Mouse (Mus musculus) limb, embryonic 12.5 days (tissue): ENCODE data around the gene Ankrd13c. TPM values are rescaled to one million over a fixed set of nuclear protein-coding genes. Genes with fewer than 3 reads are reported as not detected.
A peak's percentile ranks its signal among the peaks of the same experiment; 100 is the strongest.

Experiments
- ATAC-seq: fragments of 200-750 bp; cut with Nextera tagmentation; 2 replicates; pipeline ENCODE4 v1.8.0; 2017; ENCODE audit warnings: low read depth, moderate TSS enrichment; ENCODE audit not compliant: insufficient number of reproducible peaks, insufficient read depth, low FRiP score, low TSS enrichment
- H3K27ac ChIP-seq: fragments of 300-500 bp; sonication (generic); 2 replicates; pipeline ENCODE4 v1.5.1; 2016; ENCODE audit warnings: mild to moderate bottlenecking, moderate library complexity
- H3K27me3 ChIP-seq: fragments of 300-500 bp; sonication (generic); 2 replicates; pipeline ENCODE4 v1.6.1; 2016; ENCODE audit warnings: mild to moderate bottlenecking, moderate library complexity
- H3K36me3 ChIP-seq: fragments of 300-500 bp; sonication (generic); 2 replicates; pipeline ENCODE4 v1.6.1; 2016; ENCODE audit warnings: mild to moderate bottlenecking, moderate library complexity
- H3K4me1 ChIP-seq: fragments of 300-500 bp; sonication (generic); replicated peaks from 2 replicates; pipeline ENCODE4 v1.6.1; 2016
- H3K4me2 ChIP-seq: fragments of 300-500 bp; sonication (generic); 2 replicates; pipeline ENCODE4 v1.6.1; 2016; ENCODE audit warnings: mild to moderate bottlenecking, moderate library complexity
- H3K4me3 ChIP-seq: fragments of 300-500 bp; sonication (generic); replicated peaks from 2 replicates; pipeline ENCODE4 v1.5.1; 2016; ENCODE audit warnings: mild to moderate bottlenecking
- H3K9ac ChIP-seq: fragments of 300-500 bp; sonication (generic); replicated peaks from 2 replicates; pipeline ENCODE4 v1.6.1; 2016; ENCODE audit warnings: mild to moderate bottlenecking, moderate library complexity
- H3K9me3 ChIP-seq: fragments of 300-500 bp; sonication (generic); 2 replicates; pipeline ENCODE4 v1.6.1; 2016; ENCODE audit warnings: mild to moderate bottlenecking, moderate library complexity
- WGBS: fragments of 180-500 bp; shearing (Covaris S2); methylation state at CpG from one replicate; pipeline ENCODE4 v1.1.7; 2016; 5-methylcytosine and 5-hydroxymethylcytosine counted together
- polyA plus RNA-seq: library from polyadenylated mRNA; unstranded; fragments of >200 nt; fragmentation: Nextera tagmentation; extraction: Ambion mirVana; gene quantifications from 2 replicates; pipeline ENCODE4 v1.2.1, GENCODE M21; 2016

Gene Ankrd13c
- polyA plus RNA-seq, 1 experiment from 2014 or later = 18.3 TPM

DNA sequence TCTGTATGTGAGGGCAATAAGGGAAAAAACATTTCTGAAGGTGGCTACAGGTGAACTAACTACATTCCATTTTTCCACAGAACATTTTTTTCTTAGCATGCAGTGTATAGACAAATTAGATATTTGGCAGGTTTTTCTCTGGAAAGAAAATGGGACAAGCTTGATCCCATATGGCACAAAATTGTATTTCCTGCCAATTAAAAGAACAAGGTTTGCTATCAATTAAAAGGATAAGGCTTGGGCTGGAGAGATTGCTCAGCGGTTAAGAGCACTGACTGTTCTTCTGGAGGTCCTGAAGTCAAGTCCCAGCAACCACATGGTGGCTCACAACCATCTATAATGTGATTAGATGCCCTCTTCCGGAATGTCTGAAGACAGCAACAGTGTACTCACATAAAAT, 8.4 kb downstream of the Ankrd13c start:
- H3K9ac ChIP-seq = no peak overlapping the region
- no peak overlapping the region for H3K4me2 ChIP-seq
- no peak for ATAC-seq
- 86% methylated on average over 2 of the region's 2 CpGs for WGBS
- no peaks in the 10 kb centered on the region for H3K4me1 ChIP-seq
- H3K9me3 ChIP-seq = no peaks in the 10 kb centered on the region
- no peak overlapping the region for H3K4me3 ChIP-seq
- H3K27me3 ChIP-seq = no peaks in the 10 kb centered on the region
- peaks cover 7% of the 10 kb centered on the region for H3K36me3 ChIP-seq
- no peak overlapping the region for H3K27ac ChIP-seq

DNA sequence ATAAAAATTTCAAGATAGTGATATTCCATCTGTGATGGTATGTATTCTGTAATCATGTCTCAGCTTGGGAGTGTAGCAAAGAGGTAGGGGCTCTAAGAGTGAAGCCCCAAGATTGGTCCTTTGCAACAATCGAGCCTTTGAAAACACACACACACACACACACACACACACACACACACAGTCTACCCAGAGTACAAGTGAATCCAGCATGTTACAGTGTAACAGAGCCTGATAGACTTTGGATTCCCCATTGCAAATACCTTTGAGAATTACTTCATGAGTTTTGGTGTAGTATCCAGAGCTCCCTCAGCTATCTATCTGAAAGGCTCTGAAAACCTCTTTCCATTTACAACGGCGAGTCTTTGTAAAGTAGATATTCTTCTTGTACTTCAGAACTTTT, 9.2 kb downstream of the Ankrd13c start:
- Histone ChIP-seq H3K27me3 (no peaks in the 10 kb centered on the region), H3K9ac (no peak overlapping the region), H3K9me3 (no peaks in the 10 kb centered on the region), H3K4me2 (no peak overlapping the region), H3K4me1 (no peaks in the 10 kb centered on the region), H3K27ac (no peak overlapping the region), H3K4me3 (no peak overlapping the region), H3K36me3 (peaks cover 7% of the 10 kb centered on the region)
- 96% methylated on average over 3 of the region's 3 CpGs for WGBS
- no peak for ATAC-seq

DNA sequence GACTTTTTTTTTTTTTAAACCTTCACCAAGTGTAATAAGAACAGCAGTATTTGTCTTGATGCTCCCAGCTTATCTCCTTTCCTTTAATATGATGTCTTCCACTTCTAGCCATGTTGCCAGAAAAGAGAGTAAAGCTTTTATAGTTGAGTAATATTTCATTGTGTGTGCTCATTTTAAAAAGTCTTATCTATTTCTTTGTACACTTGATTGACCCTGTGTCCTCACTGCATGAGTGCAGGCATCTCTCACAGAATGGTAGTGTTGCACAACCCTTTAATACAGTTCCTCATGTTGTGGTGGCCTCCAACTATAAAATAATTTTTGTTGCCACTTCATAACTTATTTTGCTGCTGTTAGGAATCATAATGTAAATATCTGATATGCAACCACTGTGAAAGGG, 10.3 kb downstream of the Ankrd13c start:
- no peak for ATAC-seq
- no peak overlapping the region for H3K4me3 ChIP-seq
- no peaks in the 10 kb centered on the region for H3K27me3 ChIP-seq
- peaks cover 4% of the 10 kb centered on the region for H3K36me3 ChIP-seq
- no peaks in the 10 kb centered on the region for H3K9me3 ChIP-seq
- H3K27ac ChIP-seq = no peak overlapping the region
- H3K4me2 ChIP-seq = no peak overlapping the region
- no peaks in the 10 kb centered on the region for H3K4me1 ChIP-seq
- H3K9ac ChIP-seq = no peak overlapping the region

GRCm38 (mm10) chr3:157971151-157971550, 24.1 kb downstream of the Ankrd13c start:
- Histone ChIP-seq H3K4me2 (no peak overlapping the region), H3K27ac (no peak overlapping the region), H3K4me1 (no peaks in the 10 kb centered on the region), H3K27me3 (no peaks in the 10 kb centered on the region), H3K4me3 (no peak overlapping the region), H3K9ac (no peak overlapping the region), H3K36me3 (peaks cover 8% of the 10 kb centered on the region), H3K9me3 (no peaks in the 10 kb centered on the region)
- ATAC-seq = no peak
- WGBS = 92% methylated on average over 2 of the region's 2 CpGs

- no peaks in the 10 kb centered on the region for H3K9me3 ChIP-seq
- no peak overlapping the region for H3K9ac ChIP-seq
- H3K4me2 ChIP-seq = no peak overlapping the region
- H3K36me3 ChIP-seq = peaks cover 8% of the 10 kb centered on the region
- H3K4me1 ChIP-seq = no peaks in the 10 kb centered on the region
- no peak for ATAC-seq
- no peak overlapping the region for H3K27ac ChIP-seq
- WGBS = 95% methylated on average over 2 of the region's 2 CpGs
- no peaks in the 10 kb centered on the region for H3K27me3 ChIP-seq
- no peak overlapping the region for H3K4me3 ChIP-seq
These were observed 26.2 kb downstream of the Ankrd13c start for GRCm38 (mm10) chr3:157973236-157973635.

DNA sequence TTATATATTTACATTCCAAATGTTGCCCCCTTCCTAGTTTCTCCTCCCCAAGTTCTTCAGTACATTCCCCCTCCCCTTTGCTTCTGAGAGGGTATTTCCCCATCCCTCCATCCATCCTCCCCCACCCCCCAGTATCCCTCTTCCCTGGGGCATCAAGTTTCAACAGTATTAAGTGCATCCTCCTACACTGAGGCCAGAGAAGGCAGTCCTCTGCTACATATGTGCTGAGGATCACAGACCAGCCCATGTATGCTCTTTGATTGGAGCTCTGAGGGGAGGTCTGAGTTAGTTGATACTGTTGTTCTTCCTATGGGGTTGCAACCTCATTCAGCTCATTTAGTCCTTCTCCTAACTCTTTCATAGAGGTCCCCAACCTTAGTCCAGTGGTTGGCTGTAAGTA, 32.6 kb downstream of the Ankrd13c start:
- Histone ChIP-seq H3K36me3 (peaks cover 5% of the 10 kb centered on the region; the same call in 1 of the 2 replicates), H3K9me3 (no peaks in the 10 kb centered on the region), H3K4me2 (no peak overlapping the region), H3K27ac (no peak overlapping the region), H3K4me1 (no peaks in the 10 kb centered on the region), H3K4me3 (no peak overlapping the region), H3K27me3 (no peaks in the 10 kb centered on the region), H3K9ac (no peak overlapping the region)
- no peak for ATAC-seq

GRCm38 (mm10) chr3:157993322-157993721, 46.3 kb downstream of the Ankrd13c start:
- Histone ChIP-seq H3K27me3 (no peaks in the 10 kb centered on the region), H3K9ac (no peak overlapping the region), H3K4me3 (no peak overlapping the region), H3K27ac (no peak overlapping the region), H3K4me2 (no peak overlapping the region), H3K9me3 (no peaks in the 10 kb centered on the region), H3K4me1 (no peaks in the 10 kb centered on the region), H3K36me3 (peaks cover 48% of the 10 kb centered on the region)
- ATAC-seq = no peak

GRCm38 (mm10) chr3:157995726-157996125, 48.7 kb downstream of the Ankrd13c start:
- H3K4me1 ChIP-seq = no peaks in the 10 kb centered on the region
- H3K9me3 ChIP-seq = no peaks in the 10 kb centered on the region
- peaks cover 39% of the 10 kb centered on the region for H3K36me3 ChIP-seq
- no peak overlapping the region for H3K9ac ChIP-seq
- no peaks in the 10 kb centered on the region for H3K27me3 ChIP-seq
- no peak for ATAC-seq
- H3K4me2 ChIP-seq = no peak overlapping the region
- 85% methylated on average over 2 of the region's 2 CpGs for WGBS
- no peak overlapping the region for H3K27ac ChIP-seq
- no peak overlapping the region for H3K4me3 ChIP-seq

- H3K4me2 ChIP-seq = no peak overlapping the region
- no peak overlapping the region for H3K9ac ChIP-seq
- no peak for ATAC-seq
- H3K27ac ChIP-seq = no peak overlapping the region
- WGBS = 50% methylated on average over 1 of the region's 1 CpGs
- H3K9me3 ChIP-seq = no peaks in the 10 kb centered on the region
- H3K36me3 ChIP-seq = peaks cover 54% of the 10 kb centered on the region
- no peak overlapping the region for H3K4me3 ChIP-seq
- no peaks in the 10 kb centered on the region for H3K4me1 ChIP-seq
- H3K27me3 ChIP-seq = no peaks in the 10 kb centered on the region
These were observed 51.8 kb downstream of the Ankrd13c start for GRCm38 (mm10) chr3:157998742-157999369.

- no peak overlapping the region for H3K9ac ChIP-seq
- no peak overlapping the region for H3K4me3 ChIP-seq
- no peaks in the 10 kb centered on the region for H3K4me1 ChIP-seq
- peaks cover 57% of the 10 kb centered on the region for H3K36me3 ChIP-seq
- H3K27me3 ChIP-seq = no peaks in the 10 kb centered on the region
- no peaks in the 10 kb centered on the region for H3K9me3 ChIP-seq
- H3K4me2 ChIP-seq = no peak overlapping the region
- 76% methylated on average over 1 of the region's 1 CpGs for WGBS
- ATAC-seq = no peak
- no peak overlapping the region for H3K27ac ChIP-seq
These were observed 61.6 kb downstream of the Ankrd13c start for GRCm38 (mm10) chr3:158008647-158009046.

- Histone ChIP-seq H3K9ac (no peak overlapping the region), H3K27me3 (no peaks in the 10 kb centered on the region), H3K4me3 (no peak overlapping the region), H3K27ac (no peak overlapping the region), H3K36me3 (peaks cover 59% of the 10 kb centered on the region), H3K9me3 (no peaks in the 10 kb centered on the region), H3K4me2 (no peak overlapping the region), H3K4me1 (no peaks in the 10 kb centered on the region)
- 30% methylated on average over 1 of the region's 1 CpGs for WGBS
- ATAC-seq = peak; percentile 32; the same call in 1 of the 2 replicates
These were observed 62.8 kb downstream of the Ankrd13c start for GRCm38 (mm10) chr3:158009762-158010320.

GRCm38 (mm10) chr3:158031371-158031925, 84.4 kb downstream of the Ankrd13c start:
- peak overlapping the region; percentile 92 for H3K4me3 ChIP-seq
- ATAC-seq = peak; percentile 90
- peak overlapping the region; percentile 98 for H3K27ac ChIP-seq
- H3K4me2 ChIP-seq = peak overlapping the region; percentile 73
- no peaks in the 10 kb centered on the region for H3K27me3 ChIP-seq
- peaks cover 9% of the 10 kb centered on the region for H3K36me3 ChIP-seq
- peak overlapping the region; percentile 97 for H3K9ac ChIP-seq
- no peaks in the 10 kb centered on the region for H3K9me3 ChIP-seq
- H3K4me1 ChIP-seq = peaks cover 17% of the 10 kb centered on the region
- WGBS = under 1% methylated on average over 61 of the region's 61 CpGs
